Mouse (Mus musculus) small intestine, adult 2 months (tissue): ENCODE results near the gene Anln. TPM values are rescaled to one million over a fixed set of nuclear protein-coding genes. Genes with fewer than 3 reads are reported as not detected.
"Not testable (repeated sequence)": the region's sequence is repeated elsewhere in the genome, so short reads cannot be mapped to it uniquely, and the experiment has no call there.

Experiments
- H3K27ac ChIP-seq: fragments of 200-500 bp; 2 replicates; pipeline ENCODE4 v1.5.1; 2012; ENCODE audit warnings: low read depth, low read length, control low read depth, inconsistent platforms; ENCODE audit not compliant: insufficient read depth
- H3K27me3 ChIP-seq: fragments of 200-500 bp; 2 replicates; pipeline ENCODE4 v1.6.1; 2012; ENCODE audit warnings: mild to moderate bottlenecking, moderate library complexity, low read length, inconsistent platforms; ENCODE audit not compliant: control insufficient read depth, insufficient read depth
- H3K36me3 ChIP-seq: fragments of 200-500 bp; 2 replicates; pipeline ENCODE4 v1.6.1; 2012; ENCODE audit warnings: mild to moderate bottlenecking, low read length, control low read depth, inconsistent platforms; ENCODE audit not compliant: control insufficient read depth, insufficient read depth
- H3K4me1 ChIP-seq: fragments of 200-500 bp; 2 replicates; pipeline ENCODE4 v1.6.1; 2012; ENCODE audit warnings: low read length, inconsistent platforms, mixed read lengths; ENCODE audit not compliant: control insufficient read depth, insufficient read depth, insufficient read length
- H3K4me3 ChIP-seq: fragments of 200-500 bp; 2 replicates; pipeline ENCODE4 v1.5.1; 2012; ENCODE audit warnings: low read depth, mild to moderate bottlenecking, control low read depth, inconsistent platforms, low read length, moderate library complexity
- CTCF ChIP-seq: fragments of 200-500 bp; IDR thresholded peaks from 2 replicates; pipeline ENCODE4 v1.5.1; 2012; ENCODE audit warnings: low read depth, mild to moderate bottlenecking, control low read depth, inconsistent platforms, low read length, moderate library complexity, mixed read lengths; ENCODE audit not compliant: insufficient replicate concordance, insufficient read length; ENCODE audit errors: extremely low read depth
- POLR2A ChIP-seq: fragments of 200-500 bp; IDR thresholded peaks from 2 replicates; pipeline ENCODE4 v1.6.1; 2012; ENCODE audit warnings: low read depth, mild to moderate bottlenecking, control low read depth, inconsistent platforms, low read length, moderate library complexity
- WGBS: fragments of 180-500 bp; shearing (Covaris S2); methylation state at CpG from one replicate; pipeline ENCODE4 v1.1.7; 2018; 5-methylcytosine and 5-hydroxymethylcytosine counted together
- polyA plus RNA-seq: library from polyadenylated mRNA; depleted of rRNA; stranded (reverse); fragments of >200 nt; gene quantifications from 2 replicates; pipeline ENCODE4 v1.2.3, GENCODE M21; 2012

The Anln gene
- polyA plus RNA-seq, 1 experiment, result 1.3 TPM

DNA sequence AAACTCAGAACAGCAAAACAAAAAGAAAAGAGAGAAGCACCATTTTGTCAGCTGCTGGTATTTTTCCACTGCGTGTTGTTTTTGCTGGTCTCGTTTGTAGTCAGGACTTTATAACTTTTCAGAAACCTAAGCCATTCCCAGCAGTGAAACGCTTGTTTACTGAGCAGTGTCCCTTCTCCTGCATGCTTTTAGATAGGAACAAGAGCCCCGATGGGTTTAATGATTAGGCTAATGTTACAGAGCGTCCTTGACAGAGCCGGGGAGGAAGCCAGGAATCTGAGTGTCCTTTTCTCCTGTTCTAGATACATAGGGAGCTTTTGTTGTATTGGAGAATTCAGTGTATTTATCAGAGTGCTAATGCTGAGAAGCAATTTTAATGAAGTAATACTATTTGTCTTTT lies 28.6 kb upstream of the Anln start:
- 37% methylated on average over 6 of the region's 6 CpGs for WGBS
- H3K4me1 ChIP-seq, result no peaks in the 10 kb centered on the region
- no peak overlapping the region for H3K27ac ChIP-seq
- no peaks in the 10 kb centered on the region for H3K36me3 ChIP-seq
- no peak for TF ChIP-seq CTCF
- TF ChIP-seq POLR2A, result no peak
- no peak overlapping the region for H3K4me3 ChIP-seq
- no peaks in the 10 kb centered on the region for H3K27me3 ChIP-seq

DNA sequence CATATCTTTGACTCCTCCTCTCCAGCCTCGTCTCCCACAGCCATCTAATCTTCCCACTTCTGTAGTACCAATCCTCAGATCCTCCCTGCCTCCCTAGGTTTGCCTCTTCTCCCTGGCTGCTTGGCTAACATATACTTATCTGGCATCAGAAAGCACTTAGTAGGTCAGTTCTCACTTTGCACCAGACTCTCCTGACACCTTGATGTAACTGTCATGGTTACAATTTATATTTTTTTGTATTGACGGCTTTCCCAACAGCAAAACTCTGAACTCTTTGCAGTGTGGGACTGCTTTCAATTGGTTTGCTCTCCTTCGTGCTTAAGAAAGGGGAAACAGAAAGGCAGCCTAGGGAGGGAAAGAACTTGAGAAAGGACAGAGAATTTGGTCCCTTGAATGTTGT lies 27.2 kb upstream of the Anln start:
- peaks cover 4% of the 10 kb centered on the region for H3K4me1 ChIP-seq
- TF ChIP-seq CTCF (no peak), POLR2A (no peak)
- 70% methylated on average over 3 of the region's 3 CpGs for WGBS
- H3K36me3 ChIP-seq, result no peaks in the 10 kb centered on the region
- H3K27me3 ChIP-seq, result no peaks in the 10 kb centered on the region
- no peak overlapping the region for H3K27ac ChIP-seq
- H3K4me3 ChIP-seq, result no peak overlapping the region

DNA sequence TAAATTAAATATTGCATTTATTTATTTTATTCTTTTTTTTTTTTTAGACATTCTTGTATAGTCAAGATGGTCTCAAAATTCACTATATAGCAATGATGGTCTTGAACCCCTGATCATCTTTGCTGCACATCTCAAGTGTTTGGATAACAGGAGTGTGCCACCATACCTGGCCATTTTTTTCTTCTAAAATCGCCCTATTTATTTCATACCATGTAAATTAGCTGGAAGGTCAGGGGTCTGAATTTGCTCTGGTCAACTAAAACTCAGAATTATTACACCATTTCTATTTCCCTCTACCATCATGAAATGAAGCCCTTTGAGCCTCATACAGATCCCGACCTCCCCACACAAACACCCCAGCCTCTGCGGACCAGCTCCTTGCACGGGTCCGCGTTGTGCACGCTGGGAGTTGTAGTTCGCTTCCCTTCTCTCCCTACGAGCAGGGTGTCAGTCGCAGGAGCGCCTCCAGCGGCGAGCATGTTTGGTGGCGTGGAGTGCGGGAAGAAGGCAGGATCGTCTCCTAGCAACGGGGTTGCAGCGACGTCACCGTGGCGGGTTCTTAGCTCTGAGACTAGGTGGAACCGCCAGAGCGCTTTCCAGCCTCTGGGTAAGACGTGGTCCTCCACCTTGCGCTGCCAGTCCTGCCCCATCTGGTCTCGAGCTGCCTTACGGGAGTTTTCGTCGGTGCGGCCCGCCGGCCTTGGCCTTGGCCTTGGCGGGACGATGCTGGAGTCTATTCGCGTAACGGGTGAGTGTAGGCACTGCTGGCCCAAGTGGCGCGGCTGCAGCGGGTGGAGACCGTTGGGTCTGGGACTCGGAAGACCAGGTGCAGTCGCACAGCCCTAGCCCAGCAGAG lies 22.2 kb upstream of the Anln start, which contains the start of gene 9530077C05Rik:
Gene 9530077C05Rik, plus strand, starts transcription at position 512 of the 856 bp plus-strand sequence.
- no peaks in the 10 kb centered on the region for H3K27me3 ChIP-seq
- peaks cover 4% of the 10 kb centered on the region for H3K4me1 ChIP-seq
- no peak within 1 kb of the TSS for H3K27ac ChIP-seq
- TF ChIP-seq POLR2A, result 0 out of 2 replicates have a peak, but pooled peaks have one; percentile 31
- peak; percentile 80 for TF ChIP-seq CTCF
- H3K4me3 ChIP-seq, result peak within 1 kb of the TSS; percentile 66
- WGBS, result under 1% methylated on average over 43 of the region's 43 CpGs
- no peaks in the 10 kb centered on the region for H3K36me3 ChIP-seq

DNA sequence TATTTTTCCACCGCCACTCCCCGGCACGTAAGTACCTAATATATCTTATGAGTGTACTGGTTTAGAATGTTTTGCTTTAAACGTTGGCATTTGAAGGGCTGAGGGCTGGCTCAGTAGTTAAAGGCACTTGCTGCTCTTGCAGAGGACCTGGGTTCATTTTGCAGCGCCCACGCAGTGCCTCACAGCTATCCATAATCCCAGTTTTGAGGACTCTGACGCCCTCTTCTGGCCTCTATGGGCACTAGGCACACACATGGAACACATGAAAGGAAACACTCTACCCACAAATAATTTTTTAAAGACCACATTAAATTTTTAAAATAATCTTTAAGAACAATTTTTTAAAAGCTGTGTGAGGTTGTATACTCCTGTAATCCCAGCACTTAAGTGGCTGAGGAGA lies 20.5 kb upstream of the Anln start:
- TF ChIP-seq CTCF (no peak), POLR2A (no peak)
- no peak overlapping the region for H3K27ac ChIP-seq
- WGBS, result 74% methylated on average over 7 of the region's 7 CpGs
- no peaks in the 10 kb centered on the region for H3K36me3 ChIP-seq
- H3K27me3 ChIP-seq, result no peaks in the 10 kb centered on the region
- no peak overlapping the region for H3K4me3 ChIP-seq
- H3K4me1 ChIP-seq, result peaks cover 4% of the 10 kb centered on the region

DNA sequence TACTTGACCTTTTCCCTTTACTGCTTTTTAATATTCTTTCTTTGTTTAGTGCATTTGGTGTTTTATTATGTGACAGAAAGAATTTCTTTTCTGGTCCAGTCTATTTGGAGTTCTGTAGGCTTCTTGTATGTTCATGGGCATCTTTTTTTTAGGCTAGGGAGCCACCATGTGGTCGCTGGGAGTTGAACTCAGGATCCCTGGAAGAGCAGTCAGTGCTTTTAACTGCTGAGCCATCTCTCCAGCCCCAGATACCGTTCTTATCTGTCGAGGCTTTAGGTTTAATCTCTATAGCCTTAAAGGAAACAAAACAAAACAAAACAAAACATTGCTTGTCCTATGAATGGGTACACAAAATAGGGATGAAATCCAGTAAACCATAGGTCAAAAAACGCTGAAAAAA lies 19.4 kb upstream of the Anln start:
- H3K36me3 ChIP-seq, H3K27me3 ChIP-seq, H3K27ac ChIP-seq, H3K4me3 ChIP-seq, H3K4me1 ChIP-seq: not testable (repeated sequence)
- WGBS, result 14% methylated on average over 4 of the region's 4 CpGs

DNA sequence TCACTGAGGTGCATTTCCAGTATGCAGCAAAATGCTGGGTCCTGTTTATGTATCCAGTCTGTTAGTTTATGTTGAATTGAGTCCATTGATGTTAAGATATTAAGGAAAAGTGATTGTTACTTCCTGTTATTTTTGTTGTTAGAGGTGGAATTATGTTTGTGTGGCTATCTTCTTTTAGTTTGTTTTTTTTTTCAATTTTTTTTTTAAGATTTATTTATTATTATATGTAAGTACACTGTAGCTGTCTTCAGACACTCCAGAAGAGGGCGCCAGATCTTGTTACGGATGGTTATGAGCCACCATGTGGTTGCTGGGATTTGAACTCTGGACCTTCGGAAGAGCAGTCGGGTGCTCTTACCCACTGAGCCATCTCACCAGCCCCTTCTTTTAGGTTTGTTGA lies 18.6 kb upstream of the Anln start:
- not testable (repeated sequence) for H3K4me1 ChIP-seq, H3K4me3 ChIP-seq, H3K27me3 ChIP-seq, H3K27ac ChIP-seq, H3K36me3 ChIP-seq
- 71% methylated on average over 4 of the region's 4 CpGs for WGBS

DNA sequence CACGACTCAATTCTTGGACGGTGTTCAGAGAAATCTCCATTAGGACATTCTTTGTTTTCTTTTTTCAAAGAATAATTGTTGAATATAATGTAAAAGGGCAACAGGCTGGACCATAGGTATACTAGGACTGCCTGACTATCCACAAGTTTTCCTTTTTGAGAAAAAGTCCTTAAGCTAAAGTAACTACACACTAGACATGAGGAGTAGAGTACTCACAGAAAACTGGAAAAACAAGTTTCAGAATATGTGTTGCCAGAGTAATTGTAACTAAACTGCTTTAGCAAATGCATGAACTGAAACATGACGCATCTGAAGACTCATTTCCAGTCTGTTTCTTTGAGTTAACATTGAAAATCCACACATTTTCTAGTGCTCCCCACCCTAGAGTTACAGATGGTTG lies 16.4 kb upstream of the Anln start:
- 68% methylated on average over 3 of the region's 3 CpGs for WGBS
- TF ChIP-seq POLR2A, result no peak
- TF ChIP-seq CTCF, result no peak
- H3K4me1 ChIP-seq, result no peaks in the 10 kb centered on the region
- H3K27me3 ChIP-seq, result no peaks in the 10 kb centered on the region
- H3K36me3 ChIP-seq, result no peaks in the 10 kb centered on the region
- H3K4me3 ChIP-seq, result no peak overlapping the region
- H3K27ac ChIP-seq, result no peak overlapping the region

DNA sequence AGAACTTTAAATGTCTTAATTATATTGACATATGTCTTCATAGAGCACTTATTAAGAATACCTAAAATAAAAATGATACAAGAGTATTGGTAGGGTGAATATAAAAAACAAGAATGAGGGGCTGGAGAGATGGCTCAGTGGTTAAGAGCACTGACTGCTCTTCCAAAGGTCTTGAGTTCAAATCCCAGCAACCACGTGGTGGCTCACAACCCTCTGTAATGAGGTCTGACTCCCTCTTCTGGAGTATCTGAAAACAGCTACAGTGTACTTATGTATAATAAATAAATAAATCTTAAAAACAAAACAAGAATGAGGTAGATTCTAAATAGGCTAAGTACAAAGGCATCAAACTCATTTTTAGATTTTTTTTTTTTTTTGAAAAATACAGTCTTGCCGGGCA lies 14.5 kb upstream of the Anln start:
- 60% methylated on average over 2 of the region's 2 CpGs for WGBS
- H3K36me3 ChIP-seq, H3K27me3 ChIP-seq, H3K4me3 ChIP-seq, H3K27ac ChIP-seq, H3K4me1 ChIP-seq: not testable (repeated sequence)
